Mouse (Mus musculus) limb, embryonic 11.5 days (tissue): ENCODE measurements around the gene Trank1. TPM values are rescaled to one million over a fixed set of nuclear protein-coding genes. Genes with fewer than 3 reads are reported as not detected.

Experiments used
- ATAC-seq: fragments of 200-750 bp; cut with Nextera tagmentation; 2 replicates; pipeline ENCODE4 v1.8.0; 2017; ENCODE audit warnings: low read depth; ENCODE audit not compliant: insufficient number of reproducible peaks, low FRiP score, low TSS enrichment
- DNase-seq: peaks from one replicate; pipeline ENCODE4 v3.0.0-alpha.2; 2015; ENCODE audit warnings: low spot score
- H3K27ac ChIP-seq: fragments of 300-500 bp; sonication (generic); replicated peaks from 2 replicates; pipeline ENCODE4 v1.5.1; 2014; ENCODE audit warnings: low read depth, mild to moderate bottlenecking, low read length
- H3K27me3 ChIP-seq: fragments of 300-500 bp; sonication (generic); 2 replicates; pipeline ENCODE4 v1.6.1; 2014; ENCODE audit warnings: mild to moderate bottlenecking, low read length, mixed read lengths; ENCODE audit not compliant: control insufficient read depth, insufficient read depth
- H3K36me3 ChIP-seq: fragments of 300-500 bp; sonication (generic); 2 replicates; pipeline ENCODE4 v1.6.1; 2014; ENCODE audit warnings: mild to moderate bottlenecking, low read length, moderate library complexity, mixed read lengths; ENCODE audit not compliant: control insufficient read depth, insufficient read depth
- H3K4me1 ChIP-seq: fragments of 300-500 bp; sonication (generic); 2 replicates; pipeline ENCODE4 v1.6.1; 2014; ENCODE audit warnings: low read length, mixed read lengths; ENCODE audit not compliant: control insufficient read depth, insufficient read depth
- H3K4me2 ChIP-seq: fragments of 300-500 bp; sonication (generic); 2 replicates; pipeline ENCODE4 v1.6.1; 2014; ENCODE audit warnings: low read depth, mild to moderate bottlenecking, moderate library complexity; ENCODE audit not compliant: severe bottlenecking
- H3K4me3 ChIP-seq: fragments of 300-500 bp; sonication (generic); 2 replicates; pipeline ENCODE4 v1.5.1; 2014; ENCODE audit warnings: low read depth, low read length
- H3K9ac ChIP-seq: fragments of 300-500 bp; sonication (generic); 2 replicates; pipeline ENCODE4 v1.6.1; 2014; ENCODE audit warnings: mild to moderate bottlenecking, low read length
- H3K9me3 ChIP-seq: fragments of 300-500 bp; sonication (generic); 2 replicates; pipeline ENCODE4 v1.6.1; 2016; ENCODE audit warnings: low read length; ENCODE audit not compliant: control insufficient read depth
- WGBS: fragments of 180-500 bp; shearing (Covaris S2); extraction: QIAGEN DNeasy Blood & Tissue Kit; methylation state at CpG from one replicate; pipeline ENCODE4 v1.1.7; 2014; 5-methylcytosine and 5-hydroxymethylcytosine counted together
- polyA plus RNA-seq: library from polyadenylated mRNA; unstranded; fragments of >200 nt; fragmentation: Nextera tagmentation; extraction: Ambion mirVana; gene quantifications from 2 replicates; pipeline ENCODE4 v1.2.1, GENCODE M21; 2014

Gene Trank1
- polyA plus RNA-seq, 1 experiment from 2014 or later: 0.08 TPM

GRCm38 (mm10) chr9:111372079-111372478 is 60.5 kb downstream of the Trank1 start:
- 88% methylated on average over 3 of the region's 3 CpGs for WGBS
- no peak overlapping the region for H3K4me2 ChIP-seq
- no peak for ATAC-seq

GRCm38 (mm10) chr9:111377868-111378267 is 66.3 kb downstream of the Trank1 start:
- no peak overlapping the region for H3K4me2 ChIP-seq
- DNase-seq (no peak), ATAC-seq (no peak)
- H3K36me3 ChIP-seq: no peaks in the 10 kb centered on the region
- WGBS: 80% methylated on average over 6 of the region's 6 CpGs
- no peak overlapping the region for H3K4me3 ChIP-seq
- H3K9ac ChIP-seq: no peak overlapping the region
- H3K9me3 ChIP-seq: no peaks in the 10 kb centered on the region
- H3K27me3 ChIP-seq: no peaks in the 10 kb centered on the region
- no peaks in the 10 kb centered on the region for H3K4me1 ChIP-seq
- H3K27ac ChIP-seq: no peak overlapping the region

More at GRCm38 (mm10) chr9:111372079-111372478, 60.5 kb downstream of the Trank1 start:
- no peak overlapping the region for H3K27ac ChIP-seq
- no peaks in the 10 kb centered on the region for H3K4me1 ChIP-seq
- H3K4me3 ChIP-seq: no peak overlapping the region
- no peaks in the 10 kb centered on the region for H3K9me3 ChIP-seq
- no peak for DNase-seq
- H3K36me3 ChIP-seq: no peaks in the 10 kb centered on the region
- no peak overlapping the region for H3K9ac ChIP-seq
- H3K27me3 ChIP-seq: no peaks in the 10 kb centered on the region

- H3K36me3 ChIP-seq: no peaks in the 10 kb centered on the region
- no peaks in the 10 kb centered on the region for H3K27me3 ChIP-seq
- DNase-seq (no peak), ATAC-seq (no peak)
- H3K4me3 ChIP-seq: no peak overlapping the region
- no peak overlapping the region for H3K27ac ChIP-seq
- H3K4me2 ChIP-seq: no peak overlapping the region
- WGBS: 85% methylated on average over 9 of the region's 9 CpGs
- H3K4me1 ChIP-seq: no peaks in the 10 kb centered on the region
- no peak overlapping the region for H3K9ac ChIP-seq
- H3K9me3 ChIP-seq: no peaks in the 10 kb centered on the region
These were observed 69.8 kb downstream of the Trank1 start for GRCm38 (mm10) chr9:111381056-111382025.

- ATAC-seq (no peak), DNase-seq (no peak)
- H3K27me3 ChIP-seq: no peaks in the 10 kb centered on the region
- 93% methylated on average over 6 of the region's 6 CpGs for WGBS
- no peak overlapping the region for H3K4me3 ChIP-seq
- H3K27ac ChIP-seq: no peak overlapping the region
- H3K9me3 ChIP-seq: no peaks in the 10 kb centered on the region
- H3K9ac ChIP-seq: no peak overlapping the region
- H3K4me1 ChIP-seq: no peaks in the 10 kb centered on the region
- H3K36me3 ChIP-seq: no peaks in the 10 kb centered on the region
- H3K4me2 ChIP-seq: no peak overlapping the region
These were observed 70.9 kb downstream of the Trank1 start for GRCm38 (mm10) chr9:111382469-111382868.

GRCm38 (mm10) chr9:111383046-111383445 is 71.5 kb downstream of the Trank1 start:
- Histone ChIP-seq H3K27me3 (no peaks in the 10 kb centered on the region), H3K36me3 (no peaks in the 10 kb centered on the region), H3K9me3 (no peaks in the 10 kb centered on the region), H3K4me2 (no peak overlapping the region), H3K4me1 (no peaks in the 10 kb centered on the region), H3K4me3 (no peak overlapping the region), H3K27ac (no peak overlapping the region), H3K9ac (no peak overlapping the region)
- DNase-seq (no peak), ATAC-seq (no peak)
- WGBS: 90% methylated on average over 3 of the region's 3 CpGs

- DNase-seq (no peak), ATAC-seq (no peak)
These were observed 72.2 kb downstream of the Trank1 start for GRCm38 (mm10) chr9:111383756-111384155.

GRCm38 (mm10) chr9:111385526-111386491 is 74.3 kb downstream of the Trank1 start:
- Histone ChIP-seq H3K27ac (no peak overlapping the region), H3K4me2 (no peak overlapping the region), H3K27me3 (no peaks in the 10 kb centered on the region), H3K36me3 (no peaks in the 10 kb centered on the region), H3K9ac (no peak overlapping the region), H3K9me3 (no peaks in the 10 kb centered on the region), H3K4me1 (no peaks in the 10 kb centered on the region), H3K4me3 (no peak overlapping the region)
- ATAC-seq (no peak), DNase-seq (no peak)
- 84% methylated on average over 5 of the region's 5 CpGs for WGBS

More at GRCm38 (mm10) chr9:111383756-111384155, 72.2 kb downstream of the Trank1 start:
- H3K4me2 ChIP-seq: no peak overlapping the region
- no peak overlapping the region for H3K27ac ChIP-seq
- no peaks in the 10 kb centered on the region for H3K9me3 ChIP-seq
- no peak overlapping the region for H3K9ac ChIP-seq
- no peak overlapping the region for H3K4me3 ChIP-seq
- H3K36me3 ChIP-seq: no peaks in the 10 kb centered on the region
- H3K27me3 ChIP-seq: no peaks in the 10 kb centered on the region
- H3K4me1 ChIP-seq: no peaks in the 10 kb centered on the region
- 78% methylated on average over 3 of the region's 3 CpGs for WGBS

- Histone ChIP-seq H3K27ac (no peak overlapping the region), H3K4me1 (no peaks in the 10 kb centered on the region), H3K27me3 (no peaks in the 10 kb centered on the region), H3K9me3 (no peaks in the 10 kb centered on the region), H3K4me3 (no peak overlapping the region), H3K4me2 (no peak overlapping the region), H3K36me3 (no peaks in the 10 kb centered on the region), H3K9ac (no peak overlapping the region)
- 79% methylated on average over 2 of the region's 2 CpGs for WGBS
- no peak for ATAC-seq
- no peak for DNase-seq
These were observed 75.0 kb downstream of the Trank1 start for GRCm38 (mm10) chr9:111386569-111386968.
